Mouse (Mus musculus) CD4-positive helper T cell, adult 2 months (primary cell): Measurements from ENCODE around the gene Sh3rf3.

Source experiments
- DNase-seq: peaks from one replicate; pipeline ENCODE4 v3.0.0-alpha.2; 2012; ENCODE audit warnings: low read depth, missing footprints, low spot score

Sh3rf3 gene

DNA sequence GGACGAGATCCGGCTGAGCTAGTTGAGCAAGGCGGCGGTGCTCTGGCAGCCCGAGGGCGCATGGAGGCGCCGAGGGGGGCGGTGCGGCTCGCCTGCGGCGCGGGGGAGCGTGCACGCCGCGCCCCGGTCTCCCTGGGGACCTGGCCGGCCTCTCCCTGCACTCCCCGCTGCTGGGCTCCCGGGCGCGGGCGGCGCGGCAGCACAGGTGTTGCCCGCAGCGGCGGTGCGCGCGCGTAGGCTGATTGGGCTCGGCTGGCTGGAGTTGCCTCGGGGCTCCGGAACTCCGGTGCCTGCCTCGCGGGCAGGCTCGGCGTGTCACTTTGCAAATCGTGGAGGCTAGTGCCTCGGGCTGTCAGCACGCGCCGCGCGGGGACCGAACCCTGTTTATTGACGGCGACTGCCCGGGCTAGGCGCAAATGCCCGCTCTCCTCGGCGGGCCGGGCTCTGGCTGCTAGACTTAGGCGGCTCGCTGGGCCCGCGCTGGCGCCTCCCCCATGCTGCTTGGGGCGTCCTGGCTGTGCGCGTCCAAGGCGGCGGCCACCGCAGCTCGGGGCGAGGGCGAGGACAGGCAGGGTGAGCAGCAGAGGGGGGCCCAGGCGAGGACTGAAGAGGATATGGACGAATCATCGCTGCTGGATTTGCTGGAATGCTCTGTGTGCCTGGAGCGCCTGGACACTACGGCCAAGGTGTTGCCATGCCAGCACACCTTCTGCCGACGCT is at the start of gene Sh3rf3:
Sh3rf3 (plus strand) TSS at position 279 of the 720 bp plus-strand sequence.
- no peak for DNase-seq

DNA sequence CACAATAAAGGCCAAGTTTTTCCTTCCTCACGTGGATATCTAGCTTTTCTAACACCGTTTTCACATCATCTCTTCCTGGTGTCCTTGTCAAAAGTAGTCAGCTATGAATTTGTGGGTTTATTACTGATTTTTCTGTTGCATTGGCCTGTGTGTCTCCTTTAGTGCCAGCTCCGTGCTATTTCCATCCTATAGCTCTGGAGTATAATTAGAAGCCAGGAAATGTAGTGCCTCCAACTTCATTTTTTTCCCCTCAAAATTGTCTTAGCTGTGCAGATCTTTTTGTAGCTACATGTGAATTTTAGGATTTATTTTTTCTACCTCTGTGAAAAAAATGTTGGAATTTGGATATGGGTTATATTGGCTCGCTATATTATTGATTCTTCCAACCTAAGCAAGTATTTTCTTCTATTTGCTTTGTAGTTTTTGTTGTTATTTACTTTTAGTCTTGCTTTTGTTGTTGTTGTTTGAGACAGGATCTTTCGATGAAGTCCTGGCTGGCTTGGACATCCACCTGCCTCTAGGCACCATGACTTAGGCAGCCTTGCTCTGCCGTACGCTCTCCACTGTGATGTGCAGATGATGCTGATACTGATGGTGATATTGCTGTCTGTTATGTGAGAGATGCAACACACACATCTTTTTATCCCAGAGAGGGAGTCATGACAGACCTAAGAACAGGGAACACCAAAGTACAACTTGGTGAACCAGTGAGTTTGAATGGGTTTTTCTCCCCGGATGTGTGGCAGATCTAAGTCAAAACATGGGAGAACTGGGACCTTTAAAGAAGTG is 24.5 kb upstream of the Sh3rf3 start:
- no peak for DNase-seq

DNA sequence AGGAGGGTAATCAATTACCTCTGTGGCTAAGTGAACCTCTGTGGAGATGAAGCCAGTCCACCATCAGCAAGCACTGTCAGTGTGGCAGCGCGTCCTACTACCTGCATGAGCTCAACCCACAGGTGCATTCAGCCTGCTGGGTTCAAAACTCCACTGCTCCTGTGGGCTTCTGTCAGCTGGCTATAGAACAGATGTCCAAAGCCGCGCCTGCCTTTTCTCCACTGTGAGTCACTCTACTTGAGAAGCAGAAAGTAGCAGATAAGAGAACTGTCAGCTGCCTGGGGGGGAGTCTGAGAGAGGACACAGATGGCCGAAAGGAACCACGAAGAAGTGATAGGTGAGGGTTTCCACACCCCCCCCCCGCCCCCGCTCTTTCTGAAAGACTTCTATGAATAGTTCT is 15.6 kb upstream of the Sh3rf3 start:
- no peak for DNase-seq

DNA sequence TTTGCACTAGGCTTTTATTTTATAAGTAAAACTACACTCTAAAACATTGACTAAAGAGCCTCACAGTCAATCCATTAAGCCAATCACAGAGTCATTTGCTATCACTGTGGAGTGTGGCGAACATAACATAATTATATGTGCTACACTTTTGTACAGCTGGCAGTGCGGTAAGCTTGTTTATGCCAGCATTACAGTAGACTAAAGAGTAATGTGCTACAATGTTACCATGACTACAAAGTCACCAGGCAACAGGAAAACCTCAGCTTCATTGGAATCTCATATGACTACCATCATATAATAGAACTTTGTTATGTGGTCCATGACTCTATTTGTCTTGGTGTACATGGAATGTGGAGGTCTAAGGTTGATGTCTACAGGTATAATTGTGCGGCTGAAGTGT is 15.0 kb upstream of the Sh3rf3 start:
- no peak for DNase-seq

DNA sequence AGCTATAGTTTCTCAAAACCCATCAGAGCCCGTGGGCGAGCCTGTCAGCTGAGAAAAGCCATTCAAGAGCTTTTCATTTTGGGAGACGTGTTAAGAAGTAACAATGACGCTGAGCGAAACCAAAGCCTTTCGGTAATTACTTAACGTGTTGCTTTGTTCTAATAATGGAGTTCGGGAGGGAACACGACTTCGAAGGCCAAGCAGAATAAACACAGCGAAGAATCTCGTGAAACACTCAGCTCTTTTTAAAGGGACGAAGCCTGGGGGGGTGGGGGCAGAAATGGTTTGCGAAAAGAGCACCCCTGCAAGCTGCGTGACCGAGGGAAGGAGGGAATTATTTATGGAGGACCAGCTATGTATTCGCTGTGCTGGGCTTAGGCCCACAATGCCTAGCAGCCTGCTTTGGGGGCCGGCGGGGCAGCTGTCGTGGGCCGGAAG is 12.1 kb upstream of the Sh3rf3 start:
- no peak for DNase-seq

DNA sequence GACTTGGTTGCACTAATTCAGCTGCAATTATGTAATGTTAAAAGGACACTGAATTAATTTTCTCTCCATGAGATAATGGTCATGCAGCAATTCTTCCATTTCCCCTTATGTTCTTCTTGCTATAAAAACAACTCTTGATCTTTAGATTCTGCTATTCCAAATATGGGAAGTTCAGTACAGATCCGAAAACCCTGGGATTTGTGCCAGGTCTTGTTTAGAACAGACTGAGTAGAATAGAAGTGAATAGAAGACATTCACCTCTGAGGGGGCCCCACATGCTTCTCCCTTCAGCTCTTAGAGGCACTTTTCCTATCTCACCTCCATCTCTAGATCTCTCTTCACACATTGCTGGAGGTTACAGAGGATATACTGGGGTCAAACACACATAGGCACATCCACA is 10.8 kb upstream of the Sh3rf3 start:
- no peak for DNase-seq

DNA sequence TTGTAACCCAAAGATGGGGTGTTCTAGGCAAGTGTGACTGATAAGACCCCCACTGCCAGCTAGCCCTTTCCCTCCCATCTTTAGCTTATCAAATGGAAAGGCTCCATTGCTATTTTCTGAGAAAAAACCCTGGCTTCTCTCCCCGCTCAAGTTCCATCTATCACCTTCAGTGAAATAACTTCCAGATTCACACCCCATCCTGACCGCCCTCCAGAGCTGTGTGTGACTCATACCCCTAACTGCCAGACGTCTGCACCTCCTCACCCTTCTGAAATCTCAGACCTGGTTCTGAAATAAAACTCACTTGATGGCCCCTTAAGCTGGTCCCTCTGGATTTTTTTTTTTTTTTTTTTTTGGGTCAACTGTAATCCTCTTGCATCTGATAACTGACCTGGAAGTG is 5.2 kb upstream of the Sh3rf3 start:
- DNase-seq: no peak

DNA sequence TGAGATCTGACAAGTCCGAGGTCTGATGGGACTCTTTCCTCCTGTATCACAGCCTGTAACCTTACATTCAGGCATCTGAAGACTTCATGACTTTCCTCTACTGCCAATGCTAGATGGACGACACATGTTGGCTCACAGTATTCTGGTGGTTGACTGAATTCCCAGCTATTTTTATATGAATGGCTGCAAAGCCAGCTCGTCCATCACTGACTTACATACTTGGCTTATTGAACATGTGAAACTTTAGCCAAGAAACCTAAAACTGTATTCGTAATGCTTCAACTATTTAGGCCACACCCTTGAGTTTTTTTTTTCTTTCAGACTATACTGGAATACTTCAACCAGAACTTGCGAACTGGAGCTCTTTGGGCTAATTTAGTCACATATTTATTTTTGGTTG is 3.0 kb upstream of the Sh3rf3 start:
- DNase-seq: no peak

DNA sequence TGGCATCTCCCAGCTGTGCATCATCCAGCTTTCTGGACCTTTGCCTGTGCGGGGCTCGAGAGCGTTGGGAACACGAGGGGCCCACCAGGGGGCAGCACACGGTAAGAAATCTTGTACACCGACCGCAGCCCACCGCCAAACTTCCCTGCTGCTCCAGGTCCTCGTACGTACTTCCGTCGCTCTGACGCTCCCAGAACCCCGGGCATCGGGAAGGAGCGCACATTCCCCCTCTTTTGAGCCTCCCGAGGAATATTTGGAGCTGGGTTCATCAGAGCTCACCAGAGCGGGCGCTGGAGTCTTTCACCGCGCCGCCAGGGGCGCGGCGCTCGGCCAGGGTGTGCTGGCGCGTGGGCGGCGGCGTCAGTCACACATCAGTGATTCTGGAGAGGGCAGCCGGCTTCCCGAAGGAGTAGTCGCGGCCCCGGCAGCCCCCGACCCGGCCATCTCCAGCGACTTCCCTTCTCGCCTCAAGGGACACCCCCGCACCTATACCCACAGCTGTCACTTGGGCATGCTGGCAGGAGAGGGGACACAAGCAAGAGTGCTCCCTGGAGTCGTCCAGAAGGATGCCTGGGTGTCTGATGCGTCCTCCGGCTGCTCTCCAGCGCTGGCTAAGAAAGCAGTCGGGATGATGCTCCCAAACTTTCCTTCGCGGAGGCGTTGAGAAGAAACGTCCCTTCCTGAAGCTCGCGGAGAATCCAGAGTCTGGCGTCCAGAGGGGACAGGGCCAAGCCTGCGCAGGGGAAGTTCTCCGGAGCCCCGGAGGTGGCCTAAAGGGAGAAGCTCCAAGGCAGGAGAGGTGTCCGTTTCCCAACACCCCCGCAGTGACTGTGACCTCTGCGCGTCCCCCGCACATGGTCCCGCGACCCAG is 714 bp upstream of the Sh3rf3 start:
- peak; percentile 25 for DNase-seq

DNA sequence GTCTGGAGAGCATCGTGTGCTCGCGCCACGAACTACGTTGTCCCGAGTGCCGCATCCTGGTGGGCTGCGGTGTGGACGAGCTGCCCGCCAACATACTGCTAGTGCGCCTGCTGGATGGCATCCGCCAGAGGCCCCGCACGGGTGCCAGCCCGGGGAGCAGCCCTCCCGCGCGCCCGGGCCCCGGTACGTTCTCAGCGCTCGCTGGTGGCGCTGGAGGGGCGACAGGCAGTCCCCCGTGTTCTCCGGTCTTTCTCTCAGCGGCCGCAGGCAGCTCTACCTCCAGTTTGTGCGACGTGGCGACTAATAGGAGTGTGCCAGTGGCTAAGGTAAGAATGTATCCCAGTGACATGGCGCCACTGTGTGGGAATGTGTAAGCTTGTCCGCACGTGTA is 637 bp downstream of the Sh3rf3 start:
- no peak for DNase-seq

DNA sequence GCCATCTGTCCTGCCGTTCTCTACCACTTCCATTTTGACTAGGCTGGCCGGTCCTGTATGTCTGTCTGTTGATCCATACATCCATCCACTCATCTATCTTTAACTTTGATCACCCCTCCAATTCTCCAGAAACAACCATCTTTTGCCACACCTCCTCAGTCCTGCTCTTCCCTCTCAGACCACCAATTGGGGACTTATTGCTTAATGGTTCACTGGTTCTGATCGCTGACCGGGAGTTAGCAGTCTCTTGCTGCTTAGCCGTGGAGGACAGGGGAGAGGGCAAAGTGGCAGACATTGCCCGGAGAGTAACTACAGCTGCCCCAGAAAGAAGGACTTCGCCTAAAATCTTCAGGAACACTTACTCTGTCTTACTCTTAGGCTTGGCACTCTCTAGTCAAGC is 1.3 kb downstream of the Sh3rf3 start:
- no peak for DNase-seq

DNA sequence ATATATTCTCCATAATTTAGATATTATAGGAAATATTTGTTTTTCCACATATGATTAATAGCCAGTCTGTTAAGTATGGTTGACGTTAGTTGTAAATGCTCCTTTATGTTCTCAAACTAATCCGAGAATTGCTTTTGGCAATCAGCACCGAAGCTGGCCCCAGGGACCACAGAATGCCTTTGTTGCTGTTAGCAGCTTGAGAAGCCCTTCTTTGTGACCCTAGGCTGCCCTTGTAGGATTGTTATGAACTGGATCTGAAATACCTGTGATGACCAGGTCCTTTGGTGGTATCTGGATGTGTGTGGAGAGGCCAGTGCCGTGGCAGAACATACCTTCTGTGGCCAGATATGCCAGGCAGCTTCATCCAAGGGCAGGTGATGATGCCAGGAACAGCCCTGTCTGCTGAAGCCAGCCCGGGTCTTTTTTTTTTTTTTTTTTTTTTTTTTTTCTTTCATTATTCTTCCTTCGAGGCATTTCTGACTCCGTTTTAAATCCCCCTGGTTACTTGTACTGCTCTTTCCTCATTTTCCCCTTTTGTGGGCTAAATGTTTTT is 10.9 kb downstream of the Sh3rf3 start:
- DNase-seq: no peak

DNA sequence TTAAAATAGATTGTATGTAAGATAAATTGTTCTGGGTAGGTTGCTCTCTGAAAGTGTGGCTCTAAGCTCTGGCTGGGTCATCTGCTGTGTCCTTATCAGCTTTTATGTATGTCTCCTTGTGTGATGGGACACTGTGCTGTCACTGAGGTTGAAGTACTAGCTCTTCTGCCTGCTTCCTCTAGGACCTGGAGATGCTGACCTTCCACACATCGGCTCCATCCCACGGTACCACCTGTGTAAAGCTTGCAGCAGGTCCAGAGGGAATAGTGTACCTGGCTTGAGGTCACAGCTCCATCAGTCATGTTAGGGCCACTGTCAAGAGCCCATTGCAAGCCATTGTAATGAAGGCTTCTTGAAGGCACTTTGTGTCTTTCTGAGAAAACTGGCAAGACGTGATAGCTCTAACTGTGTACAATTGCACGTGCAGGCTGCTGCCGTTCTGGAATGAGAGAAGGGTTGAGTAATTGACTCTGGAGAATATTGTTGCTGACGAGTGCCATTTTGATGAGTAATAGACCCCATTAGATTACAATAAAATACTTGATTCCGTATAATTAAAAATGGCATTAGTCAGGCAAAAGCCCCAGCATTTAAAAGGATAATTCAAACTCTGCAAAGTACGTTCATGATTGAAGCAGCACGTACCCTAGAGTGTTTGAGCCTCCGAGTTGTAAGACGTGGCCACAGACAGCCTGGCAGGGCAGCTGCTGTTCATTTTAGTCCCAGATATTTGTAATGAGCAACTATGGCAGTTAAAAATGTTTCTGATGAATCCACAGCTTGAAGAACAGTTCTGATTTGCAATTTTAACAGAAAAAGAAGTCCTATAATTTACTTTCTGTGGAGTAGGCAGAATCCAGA is 16.3 kb downstream of the Sh3rf3 start:
- no peak for DNase-seq

DNA sequence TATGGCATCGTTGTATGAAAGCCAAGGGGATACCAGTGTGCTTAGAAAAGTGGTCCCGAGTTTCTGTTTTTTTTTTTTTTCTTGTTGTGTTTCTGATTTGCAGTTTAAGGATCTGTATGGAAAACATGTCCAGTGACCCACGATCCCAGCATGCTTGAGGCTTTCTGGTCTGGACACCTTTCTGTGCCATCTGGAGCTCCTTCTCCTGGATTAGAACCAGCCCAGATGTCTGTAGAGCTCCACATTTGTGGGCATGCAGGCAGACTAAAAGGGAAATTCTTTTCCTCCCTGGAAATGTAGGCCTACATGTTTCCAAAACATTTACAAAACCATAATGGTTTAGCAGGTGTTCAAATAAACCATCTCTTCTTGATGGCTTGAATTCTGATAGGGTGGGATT is 20.0 kb downstream of the Sh3rf3 start:
- no peak for DNase-seq

DNA sequence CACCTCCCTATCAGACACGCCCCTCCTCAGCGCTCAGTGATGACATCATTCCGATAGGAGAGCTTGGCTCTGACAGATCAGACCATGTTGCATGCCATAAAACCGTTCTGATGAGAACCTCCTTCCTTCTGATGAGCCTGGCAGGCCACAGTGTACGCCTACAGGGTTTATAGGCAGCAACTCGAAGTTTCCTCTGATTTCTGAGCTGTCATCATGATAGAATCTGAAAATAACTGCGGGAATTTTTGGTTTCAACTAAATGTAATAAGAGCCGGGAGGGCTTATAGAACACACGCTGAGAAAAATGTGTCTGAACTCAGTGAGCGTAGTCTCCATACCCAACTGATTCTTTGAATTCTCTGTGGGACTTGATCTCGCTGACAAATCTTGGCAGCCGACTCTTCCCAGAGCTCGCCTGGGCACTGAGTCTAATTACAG is 20.6 kb downstream of the Sh3rf3 start:
- no peak for DNase-seq

DNA sequence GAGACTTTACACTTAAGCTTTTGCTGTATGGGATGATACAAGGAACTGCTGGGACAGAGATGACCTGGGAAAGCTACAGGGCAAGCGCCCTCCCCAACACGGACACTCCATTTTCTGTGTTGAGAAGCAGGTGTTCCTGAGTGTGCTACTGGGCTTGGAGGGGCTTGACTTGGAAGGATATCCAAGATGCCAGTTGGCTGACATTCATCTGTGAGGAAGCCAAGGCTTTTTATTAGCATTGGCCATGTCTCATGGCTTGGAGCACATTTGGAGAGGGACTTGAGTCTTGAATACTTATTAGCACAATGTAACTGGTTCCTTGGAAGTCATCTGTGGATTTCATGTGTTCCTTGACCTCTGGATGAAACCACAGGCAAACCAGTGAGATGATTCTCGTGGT is 23.2 kb downstream of the Sh3rf3 start:
- no peak for DNase-seq

DNA sequence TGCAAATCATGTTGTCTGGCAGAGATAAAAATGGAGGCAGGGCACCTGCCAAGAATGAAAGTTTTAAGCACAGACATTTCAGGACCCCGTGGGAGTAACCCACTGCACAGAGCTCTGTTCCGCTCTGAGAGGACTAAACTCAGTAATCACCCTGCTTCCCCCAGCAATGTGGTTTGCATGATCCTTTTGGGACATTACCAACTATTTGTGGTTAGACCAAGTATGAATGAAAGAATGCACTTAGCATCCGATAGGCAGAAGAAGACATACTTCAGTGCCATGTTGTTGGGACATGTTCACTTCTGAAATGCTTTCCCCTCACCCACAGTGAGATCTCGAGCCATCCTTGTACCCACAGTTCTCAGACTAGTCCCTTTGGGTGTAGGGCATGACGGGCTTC is 24.3 kb downstream of the Sh3rf3 start:
- no peak for DNase-seq

DNA sequence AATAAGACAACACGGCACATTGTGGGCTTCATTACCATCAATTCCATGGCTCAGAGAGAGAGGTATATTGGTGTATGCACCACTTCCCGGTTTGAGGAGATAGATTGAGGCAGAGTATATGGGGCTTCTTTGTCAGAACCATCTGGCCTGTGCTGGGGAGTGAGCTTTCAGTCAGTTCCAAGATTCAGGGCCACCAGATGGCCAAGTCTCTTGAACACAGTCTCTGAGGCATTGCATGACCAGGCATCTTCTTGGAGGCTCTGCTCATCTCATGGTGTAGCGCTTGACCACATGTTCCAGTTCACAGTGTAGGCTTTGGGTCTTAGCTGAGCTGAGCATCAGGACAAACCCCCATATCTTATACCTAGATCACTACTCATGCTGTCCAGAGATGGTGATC is 28.8 kb downstream of the Sh3rf3 start:
- DNase-seq: no peak

DNA sequence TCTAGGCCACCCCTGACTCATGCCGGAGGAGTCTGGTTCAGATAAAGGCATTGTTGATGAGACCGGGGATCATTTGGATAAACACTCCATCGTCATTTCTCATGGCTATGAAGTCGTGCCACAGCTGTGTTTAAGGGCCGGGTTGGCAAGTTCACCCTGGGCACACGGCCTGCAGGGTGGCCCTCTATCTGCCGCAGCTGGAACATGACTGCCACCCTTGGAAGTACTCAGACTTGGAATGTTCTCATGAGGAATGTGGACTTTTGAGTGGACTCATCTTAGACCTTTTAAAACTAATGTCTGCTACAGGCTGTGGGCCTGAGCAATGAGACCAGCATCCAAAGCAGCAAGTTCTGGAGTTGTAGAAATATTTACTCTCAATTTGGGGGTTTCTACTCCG is 29.9 kb downstream of the Sh3rf3 start:
- no peak for DNase-seq

DNA sequence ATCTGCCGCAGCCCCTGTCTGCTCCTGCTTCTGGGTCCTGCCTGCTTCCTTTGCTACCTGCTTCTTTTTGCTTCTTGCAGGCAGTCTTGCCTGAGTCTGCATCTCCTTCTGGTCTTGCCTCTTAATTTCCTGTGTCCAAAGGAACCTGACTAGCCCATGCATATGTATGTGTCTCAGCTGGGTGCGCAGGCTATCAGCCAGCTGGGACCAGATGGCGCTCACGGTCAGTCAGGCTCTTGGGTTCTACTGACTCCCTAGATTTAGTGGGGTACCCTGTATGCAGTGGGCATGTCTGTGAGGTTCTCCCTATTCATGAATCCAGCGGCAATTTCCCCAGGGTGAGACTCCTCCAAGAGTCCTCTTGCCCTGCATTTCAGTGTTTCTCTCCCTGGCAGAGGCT is 35.0 kb downstream of the Sh3rf3 start:
- no peak for DNase-seq

DNA sequence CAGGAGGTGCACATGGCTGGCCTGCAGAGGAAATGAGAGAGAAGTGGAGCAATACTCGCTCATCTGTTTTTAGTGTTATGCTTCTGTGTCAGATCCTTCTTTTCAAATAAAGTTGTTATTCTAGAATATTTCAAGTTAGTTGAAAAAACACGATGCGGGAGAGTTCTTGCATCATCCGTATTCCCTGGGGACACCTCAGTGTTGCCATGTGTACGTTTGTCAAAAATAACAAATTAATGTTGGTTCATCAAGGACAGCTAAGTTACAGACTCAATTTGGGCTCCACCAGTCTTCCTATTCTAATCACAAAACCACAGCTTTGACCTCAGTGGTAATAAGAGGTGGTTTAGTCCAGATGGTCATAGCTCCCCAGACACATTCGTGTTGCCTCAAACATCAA is 35.4 kb downstream of the Sh3rf3 start:
- DNase-seq: no peak
